18 mouse cellular contexts compared by ENCODE assay signal in the genomic region with DNA sequence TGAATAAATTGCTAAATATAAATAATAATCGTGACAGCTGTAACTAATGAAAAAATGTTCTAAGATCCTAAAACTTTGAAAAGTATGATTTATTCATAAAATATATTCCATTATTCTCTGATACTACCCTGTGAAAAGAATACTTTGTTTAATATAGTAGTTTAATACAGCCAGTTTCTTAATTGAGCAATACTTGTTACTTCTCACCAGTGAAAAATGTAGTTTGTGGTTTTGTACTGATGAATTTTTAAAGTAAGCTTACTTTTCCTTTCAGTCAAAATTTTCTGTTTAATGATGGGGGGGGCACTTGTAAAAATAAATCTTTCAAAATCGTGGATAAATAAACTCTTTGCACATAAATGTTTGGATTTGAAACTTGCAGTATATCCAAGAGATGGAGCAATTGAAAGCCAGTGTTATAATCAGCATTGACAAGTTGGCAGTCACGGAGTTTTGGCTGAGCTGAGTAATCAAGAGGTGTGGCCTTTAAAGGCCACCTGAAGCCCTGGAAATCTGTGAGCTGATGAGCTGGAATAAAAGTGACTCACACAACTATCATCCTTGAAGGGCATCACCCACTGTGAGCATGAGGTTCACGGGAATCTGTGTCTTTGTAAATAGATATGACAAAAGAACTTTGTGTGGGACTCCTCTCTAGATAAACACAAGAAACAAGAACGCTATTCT. TPM values are rescaled to one million over a fixed set of nuclear protein-coding genes. Genes with fewer than 3 reads are reported as not detected.
DNase-seq lines count a peak whose midpoint lies in the region; ATAC-seq lines count a peak whose summit lies in the region.
"Had no signal": no experiment of that assay in that cellular context is flagged by ENCODE, and none has a peak within 500 bp of the region (broad histone marks: within the 10 kb centered on the region; RNA-seq: fewer than 3 reads in every experiment).

No protein-coding gene starts in this region.

- no peak overlapping the region for H3K9ac ChIP-seq in neural tube, embryonic 15.5 days (replicated peaks)
- H3K9ac ChIP-seq: forebrain, embryonic 12.5 days; hindbrain, embryonic 15.5 days; liver, embryonic 12.5 days; midbrain, embryonic 12.5 days had no signal

- no peaks in the 10 kb centered on the region for H3K4me1 ChIP-seq in neural tube, embryonic 15.5 days
- H3K4me1 ChIP-seq: forebrain, embryonic 12.5 days; heart, embryonic 10.5 days; hindbrain, embryonic 15.5 days; liver, embryonic 12.5 days; midbrain, embryonic 12.5 days had no signal

- no peak overlapping the region for H3K27ac ChIP-seq in neural tube, embryonic 15.5 days (replicated peaks)
- H3K27ac ChIP-seq: forebrain, embryonic 12.5 days; gastrocnemius, adult 2 months; heart, embryonic 10.5 days; hindbrain, embryonic 15.5 days; liver, embryonic 12.5 days; midbrain, embryonic 12.5 days had no signal

- H3K4me2 ChIP-seq in neural tube, embryonic 15.5 days = no peak overlapping the region
- H3K4me2 ChIP-seq: forebrain, embryonic 12.5 days; hindbrain, embryonic 15.5 days; liver, embryonic 12.5 days; midbrain, embryonic 12.5 days had no signal

- DNase-seq in cerebellum, postnatal 14 days = peak; percentile 8 to 9
- DNase-seq in Muller cell, postnatal 12 days (ENCODE audit: inconsistent ontology term) = peak; percentile 79
- DNase-seq in adrenal gland, postnatal 25 days = peak; percentile 9
- no peak for DNase-seq in T-cell, adult 2 months (ENCODE audit: low spot score)
- no peak for DNase-seq in heart, adult 8-10 months (ENCODE audit: low spot score)
- DNase-seq: cerebellum, adult 9-11 months; gastrocnemius, adult 2 months; heart, postnatal 4 days; kidney, adult 2 months; kidney, postnatal 10 days; lung, postnatal 14 days had no signal

- H3K9me3 ChIP-seq in neural tube, embryonic 15.5 days (replicated peaks) = no peaks in the 10 kb centered on the region
- H3K9me3 ChIP-seq: forebrain, embryonic 12.5 days; heart, embryonic 10.5 days; hindbrain, embryonic 15.5 days; liver, embryonic 12.5 days; midbrain, embryonic 12.5 days had no signal

- H3K4me3 ChIP-seq in neural tube, embryonic 15.5 days (replicated peaks) = no peak overlapping the region
- H3K4me3 ChIP-seq: forebrain, embryonic 12.5 days; gastrocnemius, adult 2 months; heart, embryonic 10.5 days; hindbrain, embryonic 15.5 days; liver, embryonic 12.5 days; midbrain, embryonic 12.5 days had no signal

- 76% methylated on average over 5 of the region's 5 CpGs for WGBS in neural tube, embryonic 15.5 days

- no peak for ATAC-seq in cerebellum, adult (ENCODE audit: insufficient number of reproducible peaks, low FRiP score, low TSS enrichment)
- no peak for ATAC-seq in neural tube, embryonic 15.5 days (ENCODE audit: low FRiP score)
- ATAC-seq: liver, embryonic 12.5 days had no signal

- no peaks in the 10 kb centered on the region for H3K36me3 ChIP-seq in neural tube, embryonic 15.5 days
- H3K36me3 ChIP-seq: forebrain, embryonic 12.5 days; heart, embryonic 10.5 days; hindbrain, embryonic 15.5 days; liver, embryonic 12.5 days; midbrain, embryonic 12.5 days had no signal

- H3K27me3 ChIP-seq in neural tube, embryonic 15.5 days (replicated peaks) = no peaks in the 10 kb centered on the region
- H3K27me3 ChIP-seq: forebrain, embryonic 12.5 days; hindbrain, embryonic 15.5 days; liver, embryonic 12.5 days; midbrain, embryonic 12.5 days had no signal

RNA-seq across cellular contexts. Expression of a gene that starts 29.2 kb away (rescaled TPM):
- total RNA-seq in adrenal gland, postnatal 25 days (2021) = 68.9 and 78.4 TPM in 2 replicates
- polyA plus RNA-seq in neural tube, embryonic 15.5 days (2015; fragmentation: Nextera tagmentation; extraction: Ambion mirVana) = 166 and 190 TPM in 2 replicates
- 10 to 100 TPM; 41.7 to 49.2 (median 43.8) TPM for total RNA-seq in heart, adult 8-10 months (2022)

Comparison
In these comparisons a context has a peak if more than half of its experiments do, and no peak if none do; other contexts are left out.
1. DNase-seq: peak in cerebellum, postnatal 14 days (2 of 2), Muller cell, postnatal 12 days (single experiment) and adrenal gland, postnatal 25 days (single experiment); none in T-cell, adult 2 months (single experiment) and heart, adult 8-10 months (single experiment).